Mouse (Mus musculus) neutrophil, adult 5-6 weeks (primary cell): ENCODE data around the gene 4930519G04Rik. TPM values are rescaled to one million over a fixed set of nuclear protein-coding genes. Genes with fewer than 3 reads are reported as not detected.
"Not testable (repeated sequence)": the region's sequence is repeated elsewhere in the genome, so short reads cannot be mapped to it uniquely, and the experiment has no call there.

Experiments
- ATAC-seq: fragments of 151-379, 151-347 bp; 2 replicates; pipeline ENCODE4 v1.8.0; 2017; ENCODE audit warnings: mild to moderate bottlenecking, moderate TSS enrichment; ENCODE audit not compliant: insufficient number of reproducible peaks, poor library complexity, low FRiP score, severe bottlenecking; ENCODE audit errors: extremely low read depth
- total RNA-seq: library from RNA; stranded (forward); fragments of 200-1000 nt; gene quantifications from 2 replicates; pipeline ENCODE4 v1.2.3, GENCODE M21; 2017

4930519G04Rik gene
- total RNA-seq, 1 experiment from 2014 or later = 3.1 TPM

DNA sequence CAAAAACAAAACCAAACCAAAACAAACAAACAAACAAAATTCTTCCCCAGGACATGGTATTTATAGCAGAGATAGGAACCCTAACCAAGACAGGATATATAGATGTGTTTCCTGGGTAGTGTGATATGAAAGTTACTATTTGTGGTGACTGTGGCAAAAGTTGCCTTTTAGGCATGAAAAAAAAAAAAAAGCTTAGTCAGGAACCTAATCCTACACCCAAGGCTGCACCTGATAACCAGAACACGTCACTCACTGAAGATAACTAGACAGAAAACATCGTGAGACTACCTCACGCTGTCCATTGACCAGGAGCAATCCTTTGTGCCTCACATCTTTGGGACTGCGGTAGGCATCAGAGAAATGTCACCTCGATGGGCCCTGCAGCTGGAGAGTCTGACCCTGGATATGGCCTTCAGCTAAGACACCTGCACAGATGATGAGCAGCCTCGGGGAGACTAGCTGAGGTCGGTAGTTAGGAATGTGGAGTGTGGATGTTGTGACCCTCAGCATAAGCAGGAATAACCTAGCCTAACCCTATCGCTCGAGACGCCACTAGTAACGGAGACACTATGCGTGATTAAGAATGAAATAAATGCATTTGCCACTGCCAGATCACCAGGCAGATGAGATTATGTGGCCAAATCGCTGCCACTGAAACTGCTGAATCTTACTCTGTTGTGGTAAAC, 43.4 kb downstream of the 4930519G04Rik start, which contains the start of gene Oasl2:
Gene Oasl2 (plus strand): TSS at position 249 of the 686 bp plus-strand sequence.
- peak; percentile 19; the same call in 1 of the 2 replicates for ATAC-seq

DNA sequence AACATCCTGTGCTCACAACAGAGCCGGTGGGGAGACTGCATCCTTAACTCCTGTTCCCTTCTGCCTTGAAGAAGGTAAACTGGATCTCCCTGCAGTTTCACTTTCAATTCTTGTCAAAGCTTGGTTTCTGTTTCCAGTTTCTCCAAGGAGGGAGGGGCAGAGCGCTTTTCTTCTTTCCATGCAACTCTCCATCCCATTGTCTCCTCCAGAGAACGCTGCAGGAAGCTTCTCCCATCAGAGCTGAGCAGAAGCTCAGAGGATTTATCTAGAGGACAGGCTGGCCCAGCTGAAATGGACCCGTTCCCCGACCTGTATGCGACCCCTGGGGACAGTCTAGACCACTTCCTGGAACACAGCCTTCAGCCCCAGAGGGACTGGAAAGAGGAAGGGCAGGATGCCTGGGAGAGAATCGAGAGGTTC, 43.9 kb downstream of the 4930519G04Rik start:
- peak; percentile 61 for ATAC-seq

DNA sequence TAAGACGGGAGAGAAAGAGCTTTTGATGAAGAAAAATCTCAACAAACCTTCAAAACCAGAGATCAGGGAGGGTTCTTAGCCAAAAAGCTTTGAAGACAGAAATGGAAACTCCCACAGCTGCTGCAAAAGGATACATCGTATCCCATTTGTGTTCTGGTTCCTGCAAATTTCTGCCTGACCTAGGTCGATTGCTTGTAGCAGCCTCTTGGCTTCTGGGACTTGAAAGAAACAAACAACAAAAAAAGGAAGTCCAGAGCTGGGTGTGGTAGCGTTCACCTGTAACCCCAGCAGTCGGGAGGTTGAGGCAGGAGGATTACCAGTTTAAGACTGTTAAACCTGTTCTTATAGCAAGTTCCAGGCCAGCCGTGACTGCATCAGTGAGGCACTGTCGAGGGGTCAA, 45.4 kb downstream of the 4930519G04Rik start:
- no peak for ATAC-seq

DNA sequence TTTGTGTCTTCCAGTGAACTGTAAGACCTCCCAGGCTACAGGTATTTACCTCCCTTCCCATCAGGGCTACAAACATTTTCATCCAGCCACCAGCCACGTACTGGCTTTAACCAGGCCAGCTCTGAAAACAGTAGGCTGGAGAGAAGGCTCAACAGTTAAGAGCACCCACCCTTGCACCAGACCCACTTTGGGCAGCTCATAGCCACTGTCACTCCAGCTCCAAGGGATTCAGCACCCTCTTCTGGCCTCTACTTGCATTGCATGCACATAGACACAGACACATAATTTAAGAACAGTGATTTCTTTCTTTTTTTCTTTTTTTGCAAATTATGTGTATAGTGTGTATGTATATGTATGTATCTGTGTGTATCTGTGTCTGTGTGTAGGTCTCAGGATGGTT, 48.9 kb downstream of the 4930519G04Rik start:
- peak; percentile 87 for ATAC-seq

DNA sequence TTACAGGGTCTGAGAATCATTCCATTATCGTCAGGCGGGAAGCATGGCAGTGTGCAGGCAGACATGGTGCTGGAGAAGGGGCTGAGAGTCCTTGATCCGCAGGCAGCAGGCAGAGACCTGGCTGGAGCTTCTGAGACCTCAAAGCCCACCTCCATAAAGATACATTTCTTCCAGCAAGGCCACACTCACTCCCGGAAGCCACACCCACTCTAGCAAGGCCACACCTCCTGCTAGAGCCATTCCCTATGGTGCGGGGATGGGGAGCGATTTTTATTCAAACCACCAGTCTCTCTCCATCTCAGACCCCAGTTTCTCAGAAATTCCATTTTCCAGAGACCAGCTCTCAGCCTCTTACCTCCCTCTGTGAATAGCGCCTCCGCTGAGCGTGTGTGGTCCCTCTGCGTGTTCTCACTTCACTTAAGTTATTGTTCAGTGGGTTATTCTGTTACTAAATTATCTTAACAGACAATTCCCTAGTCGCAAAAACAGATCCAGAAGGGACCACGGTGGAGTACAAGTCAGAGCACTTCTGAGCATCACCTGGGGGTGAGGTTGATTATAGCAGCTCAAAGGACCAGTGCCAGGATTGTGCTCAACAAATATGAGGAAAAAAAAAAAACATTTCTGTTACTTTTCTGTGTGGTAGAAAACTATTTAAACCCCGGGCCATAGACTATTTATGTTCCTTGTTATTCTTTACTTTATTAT, 55.3 kb downstream of the 4930519G04Rik start:
- no peak for ATAC-seq

DNA sequence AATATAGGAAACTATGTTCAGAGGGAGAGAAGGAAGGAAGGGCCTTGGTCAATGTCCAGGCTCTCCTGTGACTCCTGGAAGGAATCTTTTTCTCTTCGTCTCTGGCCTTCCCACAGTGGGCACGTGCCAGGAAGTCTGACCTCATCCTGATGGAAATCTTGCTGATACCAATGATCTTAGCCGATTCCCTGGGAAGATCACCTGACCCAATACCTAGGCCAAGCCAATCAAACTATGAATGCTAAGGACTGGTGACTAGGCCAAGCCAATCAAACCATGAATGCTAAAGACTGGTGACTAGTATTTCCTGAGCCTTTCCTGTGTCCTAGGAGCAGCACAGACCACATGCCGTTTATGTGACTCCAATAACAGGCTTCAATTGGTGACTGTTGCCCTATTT, 60.2 kb downstream of the 4930519G04Rik start:
- no peak for ATAC-seq

DNA sequence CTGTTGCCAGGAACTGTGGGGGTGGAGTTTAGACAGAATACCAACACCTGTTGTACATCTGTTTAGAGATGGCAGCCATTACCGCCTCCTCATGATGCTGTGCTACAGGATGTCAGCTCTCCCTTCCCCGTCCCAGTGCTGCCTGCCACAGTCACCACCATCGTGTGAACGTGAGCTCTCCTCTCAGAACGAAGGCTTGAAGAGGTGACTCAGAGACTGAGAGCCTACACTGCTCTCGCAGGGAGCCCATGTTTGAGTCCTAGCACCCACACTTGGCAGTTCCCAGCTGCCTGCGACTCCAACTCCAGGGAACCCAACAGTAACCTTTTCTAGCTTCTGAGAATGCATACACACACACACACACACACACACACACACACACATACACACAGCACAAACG, 61.4 kb downstream of the 4930519G04Rik start:
- no peak for ATAC-seq

DNA sequence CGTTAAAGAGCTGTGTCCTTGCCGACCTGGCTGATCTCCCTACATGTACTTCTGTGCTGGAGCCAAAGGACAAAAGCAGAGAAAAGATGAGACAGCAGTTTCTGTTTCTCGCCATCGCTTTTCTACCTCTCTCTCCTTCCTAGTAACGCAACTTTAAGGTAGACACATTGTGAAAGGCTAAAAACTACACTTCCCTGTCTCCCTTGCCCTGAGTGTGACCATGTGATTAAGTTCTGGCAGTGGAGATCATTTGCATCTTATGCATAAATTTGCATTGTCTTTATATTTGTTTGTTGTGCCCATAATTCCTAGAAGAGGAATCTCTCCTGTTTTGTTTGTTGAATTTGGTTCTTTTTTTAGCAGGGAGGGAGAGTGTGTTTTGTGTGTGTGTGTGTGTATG, 62.4 kb downstream of the 4930519G04Rik start:
- no peak for ATAC-seq

DNA sequence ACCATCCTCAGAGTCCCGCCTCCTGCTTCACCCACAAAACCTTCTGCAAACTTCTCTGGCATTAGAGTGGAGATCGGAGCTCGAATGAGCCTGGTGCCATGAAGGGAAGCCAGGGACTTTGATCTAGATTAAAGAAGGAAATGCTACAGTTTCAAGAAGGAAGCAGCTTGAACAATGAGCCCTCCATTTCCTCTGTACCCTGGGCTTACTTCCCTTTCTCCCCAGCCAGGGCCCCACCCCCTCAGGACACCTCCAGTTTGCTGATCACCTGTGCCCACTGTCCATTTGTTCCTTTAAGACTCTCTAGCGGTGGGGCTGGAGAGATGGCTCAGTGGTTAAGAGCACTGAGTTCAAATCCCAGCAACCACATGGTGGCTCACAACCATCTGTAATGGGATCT, 63.3 kb downstream of the 4930519G04Rik start:
- peak; percentile 61; the same call in 1 of the 2 replicates for ATAC-seq

DNA sequence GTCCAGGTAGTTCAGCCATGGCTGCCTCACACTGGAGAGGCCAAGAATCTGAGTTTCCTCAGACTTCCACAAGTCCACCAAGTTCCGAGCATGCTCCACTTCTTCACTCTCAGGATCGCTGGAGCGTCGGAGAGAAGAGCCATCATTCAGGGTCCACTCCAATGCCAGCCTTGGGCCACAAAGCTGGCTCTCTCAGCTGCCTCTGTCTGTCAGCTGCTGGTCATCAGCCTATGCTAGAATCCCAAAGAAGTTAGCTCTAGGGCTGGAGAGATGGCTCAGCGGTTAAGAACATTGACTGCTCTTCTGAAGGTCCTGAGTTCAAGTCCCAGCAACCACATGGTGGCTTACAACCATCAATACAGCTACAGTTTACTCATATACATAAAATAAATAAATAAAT, 63.9 kb downstream of the 4930519G04Rik start:
- ATAC-seq = not testable (repeated sequence)

DNA sequence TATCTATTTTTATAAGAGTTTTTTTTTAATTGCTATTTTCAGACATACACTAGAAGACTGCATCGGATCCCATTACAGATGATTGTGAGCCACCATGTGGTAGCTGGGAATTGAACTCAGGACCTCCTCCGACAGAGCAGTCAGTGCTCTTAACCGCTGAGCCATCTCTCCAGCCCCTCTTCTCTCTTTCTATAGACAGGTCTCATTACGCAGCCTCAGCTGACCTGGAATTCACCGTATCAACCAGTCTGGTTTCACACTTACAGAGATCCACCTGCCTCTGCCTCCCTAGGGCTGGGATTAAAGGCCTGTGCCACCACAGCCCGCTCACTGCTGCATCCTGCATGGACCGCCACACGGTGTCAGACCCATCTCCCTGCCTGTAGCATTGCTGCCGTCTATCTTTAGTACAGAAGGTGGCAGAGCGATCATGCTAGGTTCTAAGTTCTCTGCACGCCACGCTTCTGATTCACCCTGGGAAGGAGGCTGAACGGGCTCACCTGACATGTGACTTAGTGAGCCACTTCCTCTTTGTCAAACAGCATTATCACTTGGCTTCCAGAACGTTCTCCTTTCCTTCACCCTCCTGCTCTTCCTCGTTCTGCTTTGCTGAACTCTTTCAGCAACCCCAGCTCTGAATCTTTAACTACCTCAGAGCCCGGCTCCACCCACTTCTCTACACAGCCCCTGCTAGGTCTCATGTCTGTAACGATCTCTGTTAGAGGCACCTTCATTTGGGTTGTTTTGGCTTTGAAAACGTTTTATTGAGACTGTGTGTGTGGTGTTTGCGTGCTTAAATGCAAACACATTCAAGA, 68.3 kb downstream of the 4930519G04Rik start:
- ATAC-seq = peak; percentile 86

DNA sequence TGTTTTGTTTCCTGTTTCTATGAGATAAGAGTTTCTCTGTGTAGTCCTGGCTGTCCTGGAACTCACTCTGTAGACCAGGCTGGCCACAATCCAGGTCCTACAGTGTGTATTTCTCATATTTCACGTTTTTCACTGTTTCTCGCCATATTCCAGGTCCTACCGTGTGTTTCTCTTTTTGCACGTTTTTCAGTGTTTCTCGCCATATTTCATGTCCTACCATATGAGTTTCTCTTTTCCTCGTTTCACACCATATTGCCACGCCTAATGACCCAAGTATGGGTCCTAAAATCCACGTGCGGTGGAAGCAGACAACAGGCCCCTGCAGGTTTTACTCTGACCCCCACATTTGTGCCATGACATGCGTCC, 68.9 kb downstream of the 4930519G04Rik start:
- ATAC-seq = peak; percentile 17; the same call in 1 of the 2 replicates

DNA sequence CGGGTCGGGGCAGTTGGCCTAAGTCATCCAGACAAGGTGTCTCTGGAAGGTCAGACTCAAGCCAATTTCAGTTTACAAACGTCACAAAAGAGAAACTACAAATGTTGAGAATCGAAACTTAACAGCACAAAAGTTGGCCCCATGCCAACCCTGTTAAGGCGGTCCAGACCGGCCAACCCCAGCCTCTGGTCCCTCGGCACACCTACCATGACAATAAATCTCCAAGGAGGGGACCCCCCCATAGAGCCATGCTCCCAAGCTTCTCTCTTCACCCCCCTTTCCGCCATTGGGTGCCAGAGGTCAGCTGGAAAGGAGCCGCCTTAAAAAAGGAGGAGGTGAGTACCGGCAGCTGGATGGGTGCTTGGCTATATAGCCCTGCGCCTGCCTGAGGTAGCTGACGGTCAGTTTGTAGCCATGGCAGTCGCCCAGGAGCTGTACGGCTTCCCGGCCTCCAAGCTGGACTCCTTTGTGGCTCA, 69.6 kb downstream of the 4930519G04Rik start, which contains the start of gene Oasl1:
Gene Oasl1 (plus strand): TSS at position 243 of the 476 bp plus-strand sequence.
- peak; percentile 20 for ATAC-seq

DNA sequence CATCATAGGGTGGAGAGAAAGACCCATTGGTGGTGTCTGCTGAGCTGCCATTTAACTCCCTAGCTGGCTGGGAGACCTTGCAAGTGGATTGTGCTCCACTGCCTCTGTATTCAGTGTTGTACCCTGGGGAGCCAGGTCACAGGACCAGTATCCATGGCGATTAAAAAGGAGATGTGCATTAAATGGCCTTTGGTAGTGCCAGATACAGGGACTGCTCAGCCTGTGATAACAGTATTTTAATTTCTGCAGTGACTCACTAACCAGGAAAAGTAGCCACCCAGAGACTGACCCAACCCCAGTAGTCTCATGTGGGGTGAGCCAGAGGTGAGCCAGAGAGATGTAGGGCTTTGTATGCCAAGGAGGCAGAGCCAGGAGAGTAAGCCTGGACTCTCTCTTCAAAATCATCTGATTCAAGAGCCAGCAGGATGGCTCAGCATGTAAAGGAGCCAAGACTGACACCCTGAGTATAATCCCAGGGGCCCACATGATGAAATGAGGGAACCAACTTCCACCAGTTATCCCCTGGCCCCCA, 72.8 kb downstream of the 4930519G04Rik start:
- ATAC-seq = no peak

DNA sequence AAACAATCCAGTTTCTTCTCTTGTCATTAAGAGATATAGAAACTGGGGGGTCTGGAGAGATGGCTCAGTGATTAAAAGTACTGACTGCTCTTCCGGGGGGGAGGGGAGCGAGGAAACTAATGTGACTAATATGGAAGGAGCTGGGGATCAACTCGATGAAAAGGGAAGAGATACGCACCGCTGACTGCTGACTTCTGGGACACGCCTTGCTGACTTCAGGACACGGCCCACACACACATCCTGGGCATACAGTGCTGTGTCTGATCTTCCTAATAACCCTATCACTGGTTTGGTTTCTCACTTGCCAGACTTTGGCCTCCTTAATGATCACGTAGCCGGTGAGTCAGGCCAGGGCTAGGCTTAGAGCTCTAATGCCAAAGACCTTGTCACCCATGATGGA, 73.3 kb downstream of the 4930519G04Rik start:
- ATAC-seq = no peak

DNA sequence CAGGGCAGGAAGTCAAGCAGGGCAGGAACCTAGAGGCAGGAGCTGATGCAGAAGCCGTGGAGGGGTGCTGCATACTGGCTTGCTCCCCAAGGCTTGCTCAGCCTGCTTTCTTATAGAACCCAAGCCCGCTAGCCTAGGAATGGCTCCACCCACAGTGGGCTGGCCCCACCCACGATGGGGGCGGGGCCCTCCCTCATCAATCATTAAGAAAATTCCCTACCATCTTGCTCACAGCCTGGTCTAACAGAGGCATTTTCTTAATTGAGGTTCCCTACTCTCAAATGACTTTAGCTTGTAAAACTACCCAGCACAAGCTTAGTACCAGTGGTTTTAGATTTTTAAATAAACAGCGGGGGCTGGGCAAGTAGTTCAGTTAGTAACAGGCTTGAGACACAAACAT, 78.2 kb downstream of the 4930519G04Rik start:
- ATAC-seq = no peak

DNA sequence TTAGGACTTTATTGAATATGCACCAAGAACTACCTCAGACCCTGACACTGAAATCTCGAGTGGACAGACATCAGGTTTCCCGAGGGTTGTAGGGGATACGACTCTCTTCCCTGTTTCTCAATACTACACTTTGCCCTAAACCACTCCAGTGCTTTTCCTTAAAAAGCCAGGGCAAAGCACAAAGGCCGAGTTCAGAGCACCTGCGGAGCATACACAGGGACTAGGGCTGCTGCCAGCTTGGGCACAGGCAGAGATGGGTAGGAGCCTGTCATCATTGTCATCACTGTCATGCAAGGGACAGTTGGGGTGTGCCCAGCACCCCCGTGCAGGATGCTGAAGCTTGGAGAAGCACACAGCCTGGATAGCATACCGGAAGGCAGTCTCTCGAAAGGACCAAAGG, 79.7 kb downstream of the 4930519G04Rik start:
- ATAC-seq = no peak
